Mouse (Mus musculus) CH12.LX (cell line): ENCODE results near the gene Gadd45gip1. TPM values are rescaled to one million over a fixed set of nuclear protein-coding genes. Genes with fewer than 3 reads are reported as not detected.

ENCODE experiments used
- DNase-seq: peaks from one replicate; pipeline ENCODE4 v3.0.0-alpha.2; 2013; ENCODE audit errors: extremely low read depth
- H3K27ac ChIP-seq: 2 replicates; pipeline ENCODE4 v1.5.1; 2012; ENCODE audit warnings: low read depth, mild to moderate bottlenecking, control low read depth, moderate library complexity; ENCODE audit not compliant: insufficient read depth
- H3K27me3 ChIP-seq: replicated peaks from 2 replicates; pipeline ENCODE3; 2012; ENCODE audit warnings: inconsistent platforms
- H3K36me3 ChIP-seq, 2 experiments: replicated peaks in 1 of 2; 2 replicates each; pipeline versions ENCODE3 to v1.6.1; 2012; ENCODE audit warnings: inconsistent platforms in 1 of 2, low read length in 1 of 2, mild to moderate bottlenecking in 1 of 2, mixed read lengths in 1 of 2, moderate library complexity in 1 of 2; ENCODE audit not compliant: control insufficient read depth in 1 of 2, insufficient read depth in 1 of 2
- H3K4me1 ChIP-seq, 2 experiments: 2 replicates each; pipeline ENCODE4 v1.6.1; 2012; ENCODE audit warnings: inconsistent platforms in 1 of 2, moderate library complexity in 1 of 2; ENCODE audit not compliant: insufficient read depth in 2 of 2, control insufficient read depth in 1 of 2
- H3K4me2 ChIP-seq: 2 replicates; pipeline ENCODE4 v1.6.1; 2012; ENCODE audit warnings: low read depth, mild to moderate bottlenecking, control low read depth; ENCODE audit not compliant: poor library complexity, insufficient read depth, severe bottlenecking
- H3K4me3 ChIP-seq, 3 experiments: fragments of 150-350 bp in 1 of 3; sonication (generic) in 1 of 3; replicated peaks in 1 of 3; 2 replicates each; pipeline versions ENCODE3 to v1.5.1; 2011 to 2012; ENCODE audit warnings: low read depth in 2 of 3, low read length in 2 of 3, mild to moderate bottlenecking in 2 of 3, moderate library complexity in 2 of 3, control low read depth in 1 of 3, improper control_type of control experiment in 1 of 3, inconsistent platforms in 1 of 3, mixed read lengths in 1 of 3; ENCODE audit not compliant: poor library complexity in 1 of 3
- H3K79me2 ChIP-seq: replicated peaks from 2 replicates; pipeline ENCODE4 v1.6.1; 2012; ENCODE audit warnings: mild to moderate bottlenecking, moderate library complexity; ENCODE audit not compliant: control insufficient read depth, poor library complexity, insufficient read depth, severe bottlenecking; ENCODE audit errors: extremely low read depth
- H3K9ac ChIP-seq: 2 replicates; pipeline ENCODE4 v1.6.1; 2012; ENCODE audit warnings: low read depth, mild to moderate bottlenecking, control low read depth, moderate library complexity; ENCODE audit not compliant: insufficient read depth
- H3K9me3 ChIP-seq: replicated peaks from 2 replicates; pipeline ENCODE3; 2012; ENCODE audit warnings: low read length, inconsistent platforms, mixed read lengths
- BHLHE40 ChIP-seq: IDR thresholded peaks from 2 replicates; pipeline ENCODE4 v1.6.1; 2011; ENCODE audit warnings: mild to moderate bottlenecking, low read depth, low read length, improper control_type of control experiment
- CHD2 ChIP-seq: IDR thresholded peaks from 2 replicates; pipeline ENCODE4 v1.6.1; 2011; ENCODE audit warnings: low read length, improper control_type of control experiment
- E2F4 ChIP-seq: IDR thresholded peaks from 2 replicates; pipeline ENCODE4 v1.6.1; 2011; ENCODE audit warnings: low read depth, low read length, improper control_type of control experiment; ENCODE audit not compliant: insufficient replicate concordance
- ELF1 ChIP-seq: IDR thresholded peaks from 2 replicates; pipeline ENCODE4 v1.6.1; 2014; ENCODE audit warnings: low read depth, mild to moderate bottlenecking, inconsistent platforms, low read length, improper control_type of control experiment
- EP300 ChIP-seq: IDR thresholded peaks from 2 replicates; pipeline ENCODE4 v1.6.1; 2011; ENCODE audit warnings: low read length, improper control_type of control experiment
- ETS1 ChIP-seq: conservative IDR thresholded peaks from 2 replicates; pipeline ENCODE4 v1.6.1; 2012; ENCODE audit warnings: low read depth, mild to moderate bottlenecking, inconsistent platforms, low read length, improper control_type of control experiment, moderate library complexity
- GABPA ChIP-seq: IDR thresholded peaks from 2 replicates; pipeline ENCODE4 v1.6.1; 2012; ENCODE audit warnings: low read depth, low read length, improper control_type of control experiment, inconsistent platforms; ENCODE audit not compliant: insufficient replicate concordance
- HCFC1 ChIP-seq: IDR thresholded peaks from 2 replicates; pipeline ENCODE4 v1.6.1; 2012; ENCODE audit warnings: low read depth, mild to moderate bottlenecking, inconsistent platforms, low read length, improper control_type of control experiment
- JUND ChIP-seq: conservative IDR thresholded peaks from 2 replicates; pipeline ENCODE4 v1.6.1; 2011; ENCODE audit warnings: low read depth, low read length, improper control_type of control experiment
- KAT2A ChIP-seq: IDR thresholded peaks from 2 replicates; pipeline ENCODE4 v1.6.1; 2012; ENCODE audit warnings: low read length, improper control_type of control experiment, inconsistent platforms; ENCODE audit not compliant: insufficient replicate concordance
- MAFK ChIP-seq: IDR thresholded peaks from 2 replicates; pipeline ENCODE4 v1.6.1; 2011; ENCODE audit warnings: low read length, improper control_type of control experiment; ENCODE audit not compliant: insufficient replicate concordance
- MEF2A ChIP-seq: IDR thresholded peaks from 2 replicates; pipeline ENCODE4 v1.6.1; 2014; ENCODE audit warnings: low read depth, mild to moderate bottlenecking, inconsistent platforms, low read length, improper control_type of control experiment, borderline replicate concordance
- NELFE ChIP-seq: IDR thresholded peaks from 2 replicates; pipeline ENCODE4 v1.6.1; 2011; ENCODE audit warnings: low read depth, low read length, improper control_type of control experiment
- PAX5 ChIP-seq: IDR thresholded peaks from 2 replicates; pipeline ENCODE4 v1.6.1; 2012; ENCODE audit warnings: low read length, inconsistent platforms, mixed read lengths
- POLR2A ChIP-seq: IDR thresholded peaks from 2 replicates; pipeline ENCODE4 v1.6.1; 2011; ENCODE audit warnings: low read depth, mild to moderate bottlenecking, improper control_type of control experiment, low read length
- RAD21 ChIP-seq: IDR thresholded peaks from 2 replicates; pipeline ENCODE4 v1.6.1; 2011; ENCODE audit warnings: low read depth, mild to moderate bottlenecking, low read length, improper control_type of control experiment, moderate library complexity
- RCOR1 ChIP-seq: conservative IDR thresholded peaks from 2 replicates; pipeline ENCODE4 v1.6.1; 2012; ENCODE audit warnings: low read depth, mild to moderate bottlenecking, inconsistent platforms, low read length, improper control_type of control experiment
- SIN3A ChIP-seq: IDR thresholded peaks from 2 replicates; pipeline ENCODE4 v1.6.1; 2012; ENCODE audit warnings: low read length, improper control_type of control experiment, inconsistent platforms
- TCF12 ChIP-seq: IDR thresholded peaks from 2 replicates; pipeline ENCODE4 v1.6.1; 2014; ENCODE audit warnings: low read depth, mild to moderate bottlenecking, inconsistent platforms, low read length, improper control_type of control experiment
- USF1 ChIP-seq: IDR thresholded peaks from 2 replicates; pipeline ENCODE4 v1.6.1; 2014; ENCODE audit warnings: low read depth, mild to moderate bottlenecking, inconsistent platforms, low read length, improper control_type of control experiment
- USF2 ChIP-seq: conservative IDR thresholded peaks from 2 replicates; pipeline ENCODE4 v1.6.1; 2011; ENCODE audit warnings: low read depth, low read length, improper control_type of control experiment
- ZC3H11A ChIP-seq: IDR thresholded peaks from 2 replicates; pipeline ENCODE4 v1.6.1; 2012; ENCODE audit warnings: low read depth, mild to moderate bottlenecking, inconsistent platforms, low read length, improper control_type of control experiment
- ZNF384 ChIP-seq: IDR thresholded peaks from 2 replicates; pipeline ENCODE4 v1.6.1; 2012; ENCODE audit warnings: low read depth, low read length, improper control_type of control experiment, inconsistent platforms
- dilution Hi-C: fragments of 300-500 bp; cut with MboI; formaldehyde crosslinking; loops from 2 replicates; pipeline ENCODE4 v1.14.3; 2020; ENCODE audit warnings: low sequenced_read_pairs; ENCODE audit not compliant: extremely low pct_unique_long_range_greater_than_20kb, extremely low pct_ligation_motif_present
- in situ Hi-C: fragments of 300-500 bp; cut with MboI; formaldehyde crosslinking; loops from 3 replicates; pipeline ENCODE4 v1.14.3; 2019; ENCODE audit warnings: low sequenced_read_pairs, low pct_ligation_motif_present, low pct_unique_long_range_greater_than_20kb, mixed read lengths
- polyA plus RNA-seq: library from polyadenylated mRNA; unstranded; fragments of >175 nt; gene quantifications from 2 replicates; pipeline ENCODE4 v1.2.1, GENCODE M21; 2012; ENCODE audit warnings: low read depth; ENCODE audit not compliant: insufficient read length
- total RNA-seq, 2 experiments: library from RNA; depleted of rRNA; stranded (reverse); fragments of 300-350 nt in 1 of 2; fragments of >200 nt in 1 of 2; gene quantifications; 2 replicates each; pipeline ENCODE4 v1.2.3; 2012 to 2014

The Gadd45gip1 gene
- total and polyA plus RNA-seq, 3 experiments: 53.6 to 57.6 (median 56.6) TPM

- H3K4me3 ChIP-seq: no peak overlapping the region
- no peaks in the 10 kb centered on the region for H3K36me3 ChIP-seq
- no peaks in the 10 kb centered on the region for H3K79me2 ChIP-seq
- H3K27me3 ChIP-seq: peaks cover 94% of the 10 kb centered on the region
- no peak overlapping the region for H3K4me2 ChIP-seq
- no peak for TF ChIP-seq BHLHE40
- no peak for TF ChIP-seq HCFC1
- TF ChIP-seq PAX5: no peak
- no peak for TF ChIP-seq KAT2A
- TF ChIP-seq RAD21: no peak
- TF ChIP-seq RCOR1: no peak
- no peak for TF ChIP-seq MEF2A
- TF ChIP-seq SIN3A: no peak
- DNase-seq: no peak
- no peak overlapping the region for H3K27ac ChIP-seq
- dilution Hi-C loops (no loop called here), in situ Hi-C loops (no loop called here)
- H3K4me1 ChIP-seq: no peaks in the 10 kb centered on the region
- no peak overlapping the region for H3K9ac ChIP-seq
- H3K9me3 ChIP-seq: no peaks in the 10 kb centered on the region
Measured at GRCm38 (mm10) chr8:84789345-84789744, 42.0 kb upstream of the Gadd45gip1 start.

- no peak overlapping the region for H3K4me2 ChIP-seq
- no peak for TF ChIP-seq POLR2A
- TF ChIP-seq E2F4: no peak
- no peak for TF ChIP-seq KAT2A
- TF ChIP-seq ELF1: no peak
- TF ChIP-seq EP300: no peak
- TF ChIP-seq RCOR1: no peak
- TF ChIP-seq JUND: no peak
- TF ChIP-seq USF2: no peak
- no peak for TF ChIP-seq ETS1
- no peak for TF ChIP-seq NELFE
- TF ChIP-seq ZNF384: no peak
- TF ChIP-seq PAX5: no peak
- no peak for TF ChIP-seq CHD2
- TF ChIP-seq TCF12: no peak
- TF ChIP-seq USF1: no peak
- no peak for TF ChIP-seq GABPA
- TF ChIP-seq ZC3H11A: no peak
- no peak for TF ChIP-seq MAFK
- TF ChIP-seq, all 38 proteins: peak for 0
- in situ Hi-C loops (no loop called here), dilution Hi-C loops (no loop called here)
- no peak for DNase-seq
- no peaks in the 10 kb centered on the region for H3K79me2 ChIP-seq
- no peaks in the 10 kb centered on the region for H3K9me3 ChIP-seq
- no peak overlapping the region for H3K9ac ChIP-seq
- H3K27me3 ChIP-seq: peaks cover 94% of the 10 kb centered on the region
- H3K36me3 ChIP-seq: no peaks in the 10 kb centered on the region
- no peak overlapping the region for H3K27ac ChIP-seq
- no peak overlapping the region for H3K4me3 ChIP-seq
- H3K4me1 ChIP-seq: no peaks in the 10 kb centered on the region
Measured at GRCm38 (mm10) chr8:84789855-84790486, 41.4 kb upstream of the Gadd45gip1 start.
